Mouse (Mus musculus) lung, adult 2 months (tissue): ENCODE measurements around the gene Ykt6. TPM values are rescaled to one million over a fixed set of nuclear protein-coding genes. Genes with fewer than 3 reads are reported as not detected.

Experiments
- DNase-seq: peaks from one replicate; pipeline ENCODE4 v3.0.0; 2022
- H3K4me1 ChIP-seq: fragments of 200-500 bp; 2 replicates; pipeline ENCODE4 v1.6.1; 2011; ENCODE audit warnings: low read length; ENCODE audit not compliant: control insufficient read depth, insufficient read depth
- H3K4me3 ChIP-seq: fragments of 200-500 bp; replicated peaks from 2 replicates; pipeline ENCODE3; 2011; ENCODE audit warnings: low read depth, mild to moderate bottlenecking, control low read depth, low read length; ENCODE audit errors: extremely low read depth
- CTCF ChIP-seq: fragments of 200-500 bp; IDR thresholded peaks from 2 replicates; pipeline ENCODE4 v1.5.1; 2011; ENCODE audit warnings: mild to moderate bottlenecking, low read length, control low read depth; ENCODE audit not compliant: insufficient read depth
- POLR2A ChIP-seq: fragments of 200-500 bp; IDR thresholded peaks from 2 replicates; pipeline ENCODE4 v1.6.1; 2011; ENCODE audit warnings: low read depth, mild to moderate bottlenecking, control low read depth, low read length, borderline replicate concordance; ENCODE audit errors: extremely low read depth
- WGBS: fragments of 180-500 bp; shearing (Covaris S2); methylation state at CpG from one replicate; pipeline ENCODE4 v1.1.7; 2018; 5-methylcytosine and 5-hydroxymethylcytosine counted together
- polyA plus RNA-seq: library from polyadenylated mRNA; depleted of rRNA; stranded (reverse); fragments of >200 nt; gene quantifications from 2 replicates; pipeline ENCODE4 v1.2.3, GENCODE M21; 2012

Gene Ykt6
- polyA plus RNA-seq, 1 experiment: 70.1 TPM

DNA sequence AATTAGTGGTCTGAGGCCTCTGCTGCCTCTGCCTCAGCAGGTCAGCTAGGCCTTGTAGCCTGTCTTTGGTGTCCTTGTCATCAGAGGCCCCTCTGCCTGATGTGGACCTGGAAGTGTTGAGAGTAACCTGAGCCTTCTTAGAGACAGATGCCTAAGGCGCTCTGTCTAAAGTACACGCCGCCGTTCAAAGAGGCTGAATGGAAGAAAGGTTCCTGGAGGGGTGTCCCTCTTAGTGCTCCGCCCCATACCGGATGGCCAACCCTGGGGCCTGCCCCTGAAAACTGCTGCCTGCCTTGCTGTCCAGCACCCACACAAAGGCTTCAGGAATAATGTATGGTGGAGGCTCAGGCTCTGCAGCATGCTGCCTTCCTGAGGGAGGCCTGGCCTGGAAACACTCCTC is 12.7 kb downstream of the Ykt6 start:
- WGBS: 66% methylated on average over 6 of the region's 6 CpGs
- DNase-seq: no peak
- Histone ChIP-seq H3K4me1 (no peaks in the 10 kb centered on the region), H3K4me3 (no peak overlapping the region)
- TF ChIP-seq CTCF (no peak), POLR2A (no peak)

DNA sequence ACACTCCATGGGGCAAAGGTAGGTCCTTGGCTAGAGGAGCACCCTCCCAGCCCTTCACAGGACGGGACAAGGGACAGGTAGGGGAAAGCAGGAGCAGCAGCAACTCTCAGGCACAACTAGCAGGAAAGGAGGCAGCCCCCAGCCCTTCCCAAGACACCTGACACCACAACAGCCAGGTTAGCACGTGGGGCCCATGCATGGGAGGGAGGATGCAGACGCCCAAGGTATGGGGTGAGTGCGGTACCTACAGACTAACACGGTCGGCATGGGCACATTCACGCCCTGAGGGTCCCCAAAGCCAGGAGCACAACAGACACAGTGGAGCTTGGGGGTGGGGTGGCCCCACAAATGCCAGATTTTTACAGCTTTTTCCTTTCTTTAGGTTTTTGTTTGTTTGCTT is 15.7 kb downstream of the Ykt6 start:
- Histone ChIP-seq H3K4me3 (no peak overlapping the region), H3K4me1 (no peaks in the 10 kb centered on the region)
- no peak for DNase-seq
- TF ChIP-seq POLR2A: no peak
- TF ChIP-seq CTCF: no peak
- 66% methylated on average over 7 of the region's 7 CpGs for WGBS

DNA sequence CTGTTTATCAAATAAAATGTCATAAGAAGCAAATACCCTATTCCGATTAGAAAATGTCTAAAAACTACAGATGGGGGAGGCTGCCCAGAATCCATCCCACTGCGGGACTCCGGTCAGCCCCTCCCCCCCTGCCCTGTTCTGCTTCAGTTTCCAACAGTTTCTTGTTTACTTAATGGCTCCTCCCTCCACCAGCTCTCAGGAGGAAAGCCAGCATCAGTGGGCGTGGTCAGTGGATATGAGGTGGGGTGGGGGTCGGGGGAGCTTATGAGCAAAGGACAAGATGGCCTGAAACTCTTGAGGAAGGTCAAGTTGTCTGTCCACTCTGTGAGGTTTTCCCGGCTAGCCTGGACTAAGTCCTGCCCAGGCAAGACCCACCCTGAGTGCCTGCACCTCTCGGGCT is 17.7 kb downstream of the Ykt6 start:
- H3K4me3 ChIP-seq: no peak overlapping the region
- H3K4me1 ChIP-seq: no peaks in the 10 kb centered on the region
- TF ChIP-seq POLR2A: no peak
- TF ChIP-seq CTCF: no peak
- WGBS: 33% methylated on average over 7 of the region's 7 CpGs
- no peak for DNase-seq

DNA sequence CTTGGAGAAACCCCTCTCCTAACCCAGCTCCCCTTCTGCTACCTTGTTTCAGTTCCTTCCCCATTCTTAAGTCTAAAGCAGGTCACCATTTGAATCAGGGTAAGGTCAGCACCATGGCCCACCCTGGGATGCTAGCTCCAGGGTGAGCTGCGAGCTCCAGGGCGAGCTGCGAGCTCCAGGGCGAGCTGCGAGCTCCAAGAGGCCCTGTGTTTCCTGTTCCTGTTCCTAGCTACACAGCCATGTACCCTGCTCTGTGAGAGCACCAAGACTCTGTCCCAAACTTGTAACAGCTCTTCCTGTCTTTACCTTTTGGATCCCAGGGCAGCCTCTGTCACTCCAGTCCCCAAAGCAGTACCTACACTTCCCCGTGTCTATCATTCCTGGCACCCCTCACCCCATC is 18.6 kb downstream of the Ykt6 start:
- Histone ChIP-seq H3K4me3 (no peak overlapping the region), H3K4me1 (no peaks in the 10 kb centered on the region)
- 57% methylated on average over 6 of the region's 6 CpGs for WGBS
- no peak for DNase-seq
- TF ChIP-seq POLR2A: no peak
- TF ChIP-seq CTCF: no peak

DNA sequence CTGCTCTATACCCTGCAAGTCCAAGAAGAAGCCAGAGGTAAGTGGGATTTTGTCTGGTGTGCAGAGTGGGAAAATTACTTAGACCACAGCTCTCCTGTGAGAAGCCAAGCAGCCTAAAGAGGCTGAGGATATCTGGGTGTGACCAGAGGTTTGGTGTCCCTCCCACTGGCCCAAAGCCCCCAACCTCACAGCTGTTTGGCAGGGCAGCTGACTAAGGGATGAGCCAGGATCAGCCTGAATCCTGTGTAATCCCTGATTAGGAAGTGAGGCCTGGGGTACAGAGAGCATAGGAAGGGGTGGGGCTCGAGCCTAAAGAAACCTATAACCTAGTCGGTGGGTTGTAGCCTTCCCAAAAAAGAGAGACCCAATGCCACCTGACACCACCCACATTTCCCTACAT is 19.6 kb downstream of the Ykt6 start:
- Histone ChIP-seq H3K4me1 (no peaks in the 10 kb centered on the region), H3K4me3 (no peak overlapping the region)
- 65% methylated on average over 2 of the region's 2 CpGs for whole genome bisulfite sequencing
- DNase-seq: no peak
- TF ChIP-seq POLR2A (no peak), CTCF (no peak)

DNA sequence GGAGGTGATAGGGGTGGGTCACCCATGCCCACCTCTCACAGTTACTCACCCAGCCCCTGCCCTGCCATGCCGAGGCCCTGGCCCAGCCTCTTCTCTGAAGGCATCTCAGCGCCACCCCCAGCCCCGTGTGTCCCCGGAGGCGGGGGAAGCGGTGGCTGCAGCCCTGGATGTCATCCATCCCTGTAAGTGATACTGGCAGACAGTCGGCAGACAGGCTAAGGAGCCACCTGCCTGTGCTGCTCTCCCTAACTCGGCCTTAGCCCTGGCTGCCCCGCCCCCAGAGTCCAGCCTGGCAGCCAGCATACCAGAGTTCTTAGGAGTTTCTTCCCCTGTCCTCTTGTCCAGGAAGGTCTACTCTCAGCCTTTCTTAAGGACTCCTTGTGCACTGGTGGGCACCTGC is 20.6 kb downstream of the Ykt6 start:
- H3K4me1 ChIP-seq: no peaks in the 10 kb centered on the region
- no peak for DNase-seq
- no peak overlapping the region for H3K4me3 ChIP-seq
- TF ChIP-seq POLR2A (no peak), CTCF (no peak)
- 35% methylated on average over 9 of the region's 9 CpGs for WGBS

DNA sequence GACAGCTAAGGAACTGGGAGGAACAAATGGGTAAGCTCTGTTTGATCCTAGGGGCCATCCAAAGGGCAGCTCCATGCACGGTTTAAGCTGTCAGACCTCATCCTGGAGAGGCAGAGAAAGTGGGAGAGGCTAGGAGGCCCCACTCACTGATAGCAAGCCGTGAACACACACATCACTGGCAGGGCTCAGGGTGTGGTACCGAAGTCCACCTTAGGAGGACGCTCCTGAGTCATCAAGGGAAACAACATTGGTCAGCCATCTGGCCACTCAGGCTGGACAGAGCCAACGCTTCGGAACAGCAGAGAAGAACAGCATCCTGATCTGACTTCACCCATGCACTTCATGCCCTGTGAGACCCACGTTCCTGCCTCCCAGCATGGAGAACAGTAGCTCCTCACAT is 23.6 kb downstream of the Ykt6 start:
- no peak for DNase-seq
- TF ChIP-seq CTCF: no peak
- TF ChIP-seq POLR2A: no peak
- H3K4me1 ChIP-seq: no peaks in the 10 kb centered on the region
- 77% methylated on average over 7 of the region's 7 CpGs for WGBS
- H3K4me3 ChIP-seq: no peak overlapping the region

DNA sequence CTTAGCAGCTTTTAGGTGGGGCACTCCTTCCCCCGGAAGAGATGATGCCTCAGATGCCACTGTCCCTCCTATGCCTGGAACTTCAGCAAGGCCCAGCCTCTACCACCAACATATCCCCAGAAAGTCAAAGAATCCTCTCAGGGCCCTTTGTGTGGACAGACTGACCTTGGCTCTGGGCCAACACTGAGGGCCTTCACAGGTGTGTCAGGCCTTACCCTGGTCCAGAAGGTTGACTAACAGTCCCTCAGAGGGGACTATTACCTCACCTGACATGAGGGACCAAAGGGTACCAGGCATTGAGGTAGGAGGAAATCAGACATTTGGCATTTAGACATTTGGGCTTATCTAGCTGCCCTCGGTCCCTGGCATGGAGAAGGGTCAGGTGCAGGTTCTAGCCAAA is 24.6 kb downstream of the Ykt6 start:
- DNase-seq: no peak
- Histone ChIP-seq H3K4me1 (no peaks in the 10 kb centered on the region), H3K4me3 (no peak overlapping the region)
- TF ChIP-seq CTCF (no peak), POLR2A (no peak)
- 84% methylated on average over 2 of the region's 2 CpGs for WGBS

DNA sequence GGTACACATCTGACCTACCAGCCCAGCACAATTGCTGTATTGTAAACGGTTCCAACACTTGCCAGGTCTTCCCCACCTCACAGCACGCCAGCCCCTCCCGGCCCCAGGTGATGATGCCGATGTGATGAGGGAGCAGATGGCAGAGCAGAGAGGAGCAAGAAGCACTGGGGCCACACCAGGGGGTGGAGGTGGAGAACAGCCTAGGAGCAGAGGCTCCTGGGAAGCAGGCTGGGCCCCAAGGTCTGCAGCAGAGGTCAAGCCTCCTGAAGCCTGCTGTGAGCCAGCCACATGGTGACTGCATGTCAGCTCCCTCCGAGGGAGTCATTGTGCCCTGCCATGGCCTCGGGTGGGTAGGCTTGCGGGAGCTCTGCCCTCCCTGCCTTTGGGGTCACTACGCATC is 25.1 kb downstream of the Ykt6 start:
- no peak for TF ChIP-seq POLR2A
- no peak for TF ChIP-seq CTCF
- 65% methylated on average over 8 of the region's 8 CpGs for WGBS
- DNase-seq: no peak
- no peak overlapping the region for H3K4me3 ChIP-seq
- H3K4me1 ChIP-seq: no peaks in the 10 kb centered on the region

DNA sequence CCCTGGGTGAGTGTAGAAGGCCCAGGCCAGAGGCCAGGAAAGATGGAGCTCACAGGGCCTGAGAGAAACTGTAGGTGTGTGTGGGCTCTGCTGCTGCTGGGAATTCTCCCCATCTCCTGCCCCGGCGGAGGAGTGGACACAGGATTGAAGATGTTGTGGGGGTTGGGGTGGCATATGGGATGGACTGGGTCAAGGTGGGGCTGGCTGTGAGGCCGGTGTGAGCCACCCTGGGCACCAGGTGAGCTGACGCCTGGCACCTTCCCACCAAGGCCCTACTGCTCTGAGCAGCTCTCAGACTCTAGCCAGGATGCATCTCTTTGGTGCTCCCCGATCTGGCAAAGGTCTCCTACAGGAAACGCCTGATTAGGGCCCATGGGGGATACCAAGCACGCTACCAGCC is 25.8 kb downstream of the Ykt6 start:
- 80% methylated on average over 7 of the region's 7 CpGs for WGBS
- no peak overlapping the region for H3K4me3 ChIP-seq
- TF ChIP-seq CTCF (no peak), POLR2A (no peak)
- no peak for DNase-seq
- H3K4me1 ChIP-seq: no peaks in the 10 kb centered on the region

DNA sequence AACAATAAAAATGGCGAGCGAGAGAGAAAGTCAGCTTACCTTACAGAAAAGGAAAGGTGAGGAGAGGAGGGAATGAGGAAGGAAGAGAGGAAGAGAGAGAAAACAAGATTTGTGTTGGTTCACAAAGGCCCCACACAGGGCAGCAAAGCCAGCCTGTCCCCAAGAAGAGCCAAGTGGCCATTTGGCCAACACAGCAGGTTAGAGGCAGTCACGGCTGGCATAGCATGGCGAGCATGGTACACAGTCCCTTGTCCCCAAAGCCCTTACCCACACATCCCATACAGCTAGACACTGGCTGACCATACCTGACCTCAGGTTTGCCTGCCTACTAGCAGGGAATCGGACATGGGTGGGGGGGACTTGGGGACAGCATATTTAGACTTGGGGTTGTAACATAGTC is 28.1 kb downstream of the Ykt6 start:
- no peak for TF ChIP-seq CTCF
- TF ChIP-seq POLR2A: no peak
- 93% methylated on average over 5 of the region's 5 CpGs for WGBS
- no peak for DNase-seq
- no peaks in the 10 kb centered on the region for H3K4me1 ChIP-seq
- no peak overlapping the region for H3K4me3 ChIP-seq
